Mouse (Mus musculus) kidney, postnatal 36 days (tissue): ENCODE results near the gene Tmem88.
A peak's percentile ranks its signal among the peaks of the same experiment; 100 is the strongest.

ENCODE experiments used
- DNase-seq, 2 experiments: peaks; one replicate each; pipeline ENCODE4 v3.0.0; 2021 to 2022; ENCODE audit warnings: mixed read lengths in 2 of 2

Gene Tmem88

DNA sequence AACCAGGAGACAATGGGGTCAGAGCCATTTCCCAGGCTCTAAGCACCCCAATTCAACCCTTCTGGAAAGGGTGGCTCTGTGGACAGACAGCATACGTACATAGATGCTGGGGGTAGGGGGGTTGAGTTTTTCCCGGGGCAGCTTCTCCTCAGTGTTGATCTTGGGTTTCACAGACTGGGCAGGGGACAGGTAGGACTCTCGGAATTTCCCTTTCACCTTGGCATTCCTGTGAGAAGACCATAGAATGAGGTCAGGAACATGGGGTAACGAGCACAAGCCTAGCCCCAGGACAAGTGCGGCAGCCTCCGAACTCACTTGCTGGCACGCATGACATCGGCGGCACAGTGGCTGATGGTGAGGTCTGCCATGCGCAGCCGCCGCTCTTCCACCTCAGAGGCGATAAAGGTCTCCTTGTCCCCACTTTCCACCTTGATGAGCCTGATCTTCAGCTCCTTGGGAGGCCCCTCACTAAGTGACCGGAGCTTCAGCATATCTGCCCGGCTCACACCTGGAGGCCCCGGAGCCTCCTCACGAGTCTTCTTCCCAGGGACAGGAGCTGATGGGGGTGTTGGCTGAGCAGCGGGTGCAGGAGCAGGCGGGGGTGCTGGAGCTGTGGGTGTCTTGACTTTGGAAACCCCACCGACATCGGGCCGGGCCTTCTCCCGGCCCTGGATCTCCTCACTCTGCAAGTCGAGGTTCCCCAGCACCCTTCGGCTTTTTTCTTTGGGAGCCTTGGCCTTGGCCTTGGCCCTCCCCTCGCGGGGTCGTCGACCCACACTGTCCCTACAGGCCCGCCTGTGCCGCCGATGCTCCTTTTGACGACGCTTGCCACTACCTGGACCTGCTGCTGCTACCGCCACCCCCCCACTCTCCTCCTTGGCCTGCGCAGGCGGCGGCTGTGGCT is 5.9 kb upstream of the Tmem88 start:
- no peak for DNase-seq

DNA sequence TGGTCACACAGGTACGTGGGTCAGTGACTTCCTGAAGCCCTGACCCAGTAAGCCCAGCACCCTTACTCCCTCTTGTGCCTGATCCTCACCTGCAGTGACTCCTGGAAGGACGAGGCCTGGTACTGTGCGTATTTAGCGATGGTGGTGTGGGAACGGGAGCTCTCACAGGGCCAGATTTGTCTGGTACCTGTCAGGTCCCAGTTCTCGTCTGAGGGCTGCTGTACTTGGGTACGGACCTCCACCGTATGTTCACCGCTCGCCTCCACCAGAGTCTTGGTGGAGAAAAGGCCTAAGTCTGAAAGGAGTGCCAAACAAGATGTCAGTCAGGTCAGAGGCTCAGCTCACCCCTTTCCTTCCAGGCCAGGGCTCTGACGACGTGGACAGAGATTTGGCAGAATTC is 4.0 kb upstream of the Tmem88 start:
- no peak for DNase-seq

DNA sequence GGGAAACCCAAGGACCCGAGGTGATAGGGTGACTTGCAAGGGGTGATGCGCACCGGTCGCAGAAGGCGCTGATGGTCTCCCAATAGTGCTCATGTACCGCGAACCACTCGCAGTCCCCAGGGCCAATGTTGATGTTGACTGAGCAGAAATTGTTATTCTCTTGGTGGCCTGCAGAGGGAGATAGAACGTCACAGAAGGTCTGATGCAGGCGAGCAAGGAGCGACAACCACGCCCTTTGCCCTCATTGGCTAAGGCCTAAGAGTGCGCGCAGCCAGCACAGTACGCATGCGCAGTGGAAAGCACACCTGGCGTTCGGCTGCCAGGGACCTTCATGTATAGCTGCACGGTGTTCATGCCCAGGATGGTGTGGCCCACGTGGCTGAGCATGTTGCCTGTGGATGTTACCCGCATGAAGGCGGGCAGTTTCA is 3.2 kb upstream of the Tmem88 start:
- DNase-seq: peak; percentile 94 to 95

DNA sequence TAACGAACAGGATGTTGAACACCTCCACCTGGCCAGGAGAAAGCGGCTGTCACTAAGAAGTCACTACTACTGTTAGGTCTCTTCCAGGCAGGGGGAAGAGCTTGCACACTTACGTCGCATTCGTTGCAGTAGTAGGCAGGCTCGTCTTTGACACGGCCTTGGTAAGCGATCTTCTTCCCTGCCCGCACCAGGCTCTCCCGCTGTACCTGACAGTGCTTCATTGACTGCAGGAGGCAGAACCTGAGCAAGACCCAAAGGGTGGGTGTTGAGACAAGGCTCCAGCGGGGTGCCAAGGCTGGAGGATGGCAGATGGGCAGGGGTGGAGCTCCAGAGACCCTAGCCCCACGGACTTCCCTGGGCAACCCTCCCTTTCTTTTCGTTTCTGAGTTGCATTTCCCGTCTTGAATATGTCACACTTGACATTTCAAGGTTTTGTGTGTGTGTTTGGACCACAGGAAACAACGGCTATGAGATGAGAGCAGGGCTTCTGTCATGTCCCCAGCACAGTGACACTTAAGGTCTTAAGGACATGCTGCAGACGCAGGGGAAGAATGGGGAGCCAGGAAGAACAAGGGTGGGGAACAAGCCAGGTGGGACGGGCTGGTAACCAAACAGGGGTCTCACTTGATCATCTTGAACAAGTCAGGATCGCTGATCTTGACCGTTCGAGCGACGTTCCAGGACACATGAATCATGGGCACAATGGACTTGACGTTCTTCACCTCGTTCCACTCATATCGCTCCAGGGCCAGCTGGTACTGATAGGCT is 2.2 kb upstream of the Tmem88 start:
- no peak for DNase-seq

DNA sequence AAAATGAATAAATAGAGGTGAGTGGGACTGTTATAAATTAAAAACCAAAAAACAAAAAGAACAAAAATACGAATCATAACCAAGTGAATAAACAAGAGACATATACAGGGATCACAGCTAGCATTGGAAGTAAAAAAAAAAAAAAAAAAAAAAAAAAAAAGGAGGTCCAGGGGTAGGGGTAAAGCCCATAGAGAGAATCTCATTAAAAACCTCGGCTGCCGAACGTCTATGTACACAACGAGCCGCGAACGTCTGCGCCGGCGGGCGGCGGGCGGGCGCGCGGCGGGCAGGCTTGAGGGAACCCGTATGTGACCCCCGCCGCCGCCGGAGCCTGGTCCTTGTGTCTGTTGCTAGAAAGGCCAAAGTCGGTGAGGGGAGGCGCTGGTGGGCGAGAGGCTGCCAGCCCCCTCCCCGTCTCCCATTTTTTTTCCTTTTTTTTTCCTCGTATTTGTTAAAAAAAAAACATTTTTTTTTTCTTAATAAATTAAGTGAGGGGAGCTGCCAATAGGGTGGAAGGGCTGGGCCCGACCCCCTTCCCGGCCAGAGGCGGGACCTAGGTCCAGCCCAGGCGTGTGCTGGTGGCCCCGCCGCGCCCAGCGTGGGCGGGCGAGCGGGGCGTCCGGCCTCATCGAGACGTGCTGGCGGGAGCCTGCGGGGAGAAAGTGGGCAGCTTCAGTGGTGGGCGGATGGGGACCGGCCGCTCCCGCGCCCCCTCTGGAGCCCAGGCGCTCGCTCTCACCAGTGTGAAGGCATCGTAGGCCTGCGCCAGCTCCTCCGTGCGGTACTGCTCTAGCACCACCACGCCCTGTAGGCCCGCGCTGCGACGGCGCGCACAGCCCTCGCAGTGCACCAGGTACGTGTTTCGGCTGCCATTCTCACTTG is 1.4 kb upstream of the Tmem88 start:
- DNase-seq: peak in 1 of 2 experiments; percentile 52

DNA sequence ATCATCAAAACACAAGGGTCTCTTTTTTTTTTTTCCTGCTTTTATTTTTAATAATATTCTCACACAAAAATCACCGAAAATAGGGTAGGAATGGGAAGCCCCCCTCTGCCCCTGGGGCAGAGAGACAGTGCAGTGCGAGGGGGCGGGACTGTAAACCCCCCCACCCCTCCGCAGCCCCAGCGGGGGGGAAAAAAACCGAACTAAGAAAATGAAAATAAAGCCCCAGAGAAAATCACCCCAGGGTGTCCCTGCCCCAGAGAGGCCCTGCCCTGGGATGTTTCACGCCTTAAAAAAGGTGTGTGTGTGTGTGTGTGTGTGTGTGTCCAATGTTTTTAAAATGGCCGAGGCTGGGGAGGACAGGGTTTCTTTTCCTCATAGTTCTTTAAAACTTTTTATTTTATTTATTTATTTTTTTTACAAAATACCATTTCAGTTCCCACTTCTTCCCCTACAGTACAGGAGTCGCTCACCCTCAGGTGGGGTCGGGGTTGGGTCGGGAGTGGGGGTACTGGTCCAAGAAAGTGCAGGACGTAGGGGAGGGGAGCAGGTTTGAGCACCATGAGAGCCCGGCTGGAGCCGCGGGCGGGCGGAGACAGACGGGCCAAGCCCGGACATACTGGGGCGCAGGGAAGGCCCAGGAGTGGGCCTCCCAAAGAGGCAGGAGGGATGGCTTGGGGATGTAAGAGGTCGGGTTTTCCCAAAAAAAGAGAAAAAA is 609 bp upstream of the Tmem88 start:
- DNase-seq: peak in 1 of 2 experiments; percentile 16

DNA sequence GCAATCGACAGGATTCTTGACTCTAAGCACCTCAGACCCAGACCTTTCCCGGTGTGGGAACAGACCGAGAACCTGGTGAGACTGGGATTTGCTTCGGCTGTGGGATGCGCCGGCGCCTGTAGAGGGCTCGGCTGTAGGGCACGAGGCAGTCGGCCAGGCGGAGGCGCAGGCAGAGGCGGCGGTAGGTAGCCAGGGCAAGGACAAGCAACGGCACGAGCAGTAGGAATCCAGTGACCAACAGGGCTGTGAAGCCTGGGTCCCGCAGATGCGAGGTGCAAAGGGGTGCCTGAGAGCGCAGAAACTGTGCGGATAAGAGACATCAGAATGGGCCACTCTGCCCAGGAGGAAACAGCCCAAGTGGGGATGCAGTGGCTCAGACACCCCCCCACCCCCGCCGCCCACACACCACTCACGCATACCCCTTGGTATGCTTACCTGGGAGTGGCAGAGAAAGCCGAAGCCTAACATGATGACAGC is 415 bp downstream of the Tmem88 start:
- DNase-seq: peak in 1 of 2 experiments; percentile 46

DNA sequence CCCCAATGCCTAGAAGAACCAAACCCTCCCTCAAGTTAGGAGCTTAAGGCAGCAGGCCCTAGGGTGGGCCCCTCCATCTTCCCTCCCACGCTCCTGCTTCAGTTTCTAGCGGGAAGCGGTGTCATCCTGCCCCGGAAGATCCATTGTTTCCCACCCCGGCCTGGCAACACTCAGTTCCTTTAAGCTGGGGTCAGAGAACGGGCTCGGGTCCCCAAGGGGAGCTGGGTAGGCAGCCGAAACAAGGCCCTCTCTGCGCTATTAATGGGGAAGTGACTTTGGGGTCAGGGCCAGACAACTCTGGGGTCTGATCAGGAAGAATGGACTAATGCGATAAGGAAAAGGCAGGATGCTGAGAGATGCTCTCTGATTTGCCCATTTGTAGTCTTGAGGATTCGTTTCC is 1.3 kb downstream of the Tmem88 start:
- DNase-seq: peak; percentile 73 to 76

DNA sequence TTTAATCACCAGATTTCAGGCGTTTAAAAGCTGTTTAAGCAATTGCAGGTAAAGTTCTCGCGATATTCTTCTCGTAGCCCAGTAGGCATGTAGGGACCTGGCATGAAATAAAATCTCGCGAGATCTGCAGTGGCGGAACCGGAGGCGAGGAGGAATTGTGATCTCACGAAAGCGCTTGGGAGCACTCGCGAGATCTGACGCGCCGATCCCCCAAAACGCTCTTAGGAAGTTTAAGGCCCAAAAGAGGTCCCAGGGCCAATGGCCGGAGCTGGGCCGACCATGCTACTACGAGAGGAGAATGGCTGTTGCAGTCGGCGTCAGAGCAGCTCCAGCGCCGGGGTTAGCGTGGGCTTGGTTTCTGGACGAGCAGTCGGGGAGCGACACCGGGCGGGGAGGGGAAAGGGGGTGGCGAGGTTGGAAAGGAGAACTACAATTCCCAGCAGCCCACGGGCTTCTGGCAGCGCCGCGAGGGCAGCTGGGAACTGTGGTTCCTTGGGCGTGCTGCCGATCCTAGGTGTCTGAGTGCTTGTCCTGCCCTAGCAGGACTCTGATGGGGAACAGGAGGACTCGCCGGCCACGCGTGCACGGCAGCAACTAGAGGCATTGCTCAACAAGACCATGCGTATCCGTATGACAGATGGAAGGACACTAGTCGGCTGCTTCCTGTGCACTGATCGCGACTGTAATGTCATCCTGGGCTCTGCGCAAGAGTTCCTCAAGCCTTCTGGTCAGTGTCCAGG is 2.2 kb downstream of the Tmem88 start:
- peak; percentile 96 to 99 for DNase-seq

DNA sequence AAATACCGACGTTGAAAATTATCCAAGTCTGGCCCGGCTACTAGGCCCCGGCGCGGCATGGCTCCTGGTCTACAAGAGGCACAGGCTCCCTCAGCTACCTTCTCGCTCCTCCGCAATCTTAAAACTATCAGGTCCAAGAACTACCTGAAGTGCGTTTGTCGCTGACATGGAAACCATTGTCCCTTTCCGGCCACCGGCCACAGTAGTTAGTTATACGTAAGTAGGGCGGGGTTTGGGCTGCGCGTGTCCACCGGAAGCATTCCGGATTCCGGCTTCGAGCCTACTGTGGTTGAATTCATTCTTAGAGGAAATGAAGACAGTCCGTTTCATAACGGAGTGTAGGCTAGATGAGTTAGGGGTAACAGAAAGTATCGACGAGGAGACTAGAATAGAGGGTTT is 2.8 kb downstream of the Tmem88 start, which contains the start of the genes Naa38 and Cyb5d1:
Gene Naa38 (plus strand): TSS at position 253 of the 399 bp plus-strand sequence.
Gene Cyb5d1 (minus strand): TSS at position 397 of the 399 bp plus-strand sequence.
- DNase-seq: peak; percentile 94 to 96

DNA sequence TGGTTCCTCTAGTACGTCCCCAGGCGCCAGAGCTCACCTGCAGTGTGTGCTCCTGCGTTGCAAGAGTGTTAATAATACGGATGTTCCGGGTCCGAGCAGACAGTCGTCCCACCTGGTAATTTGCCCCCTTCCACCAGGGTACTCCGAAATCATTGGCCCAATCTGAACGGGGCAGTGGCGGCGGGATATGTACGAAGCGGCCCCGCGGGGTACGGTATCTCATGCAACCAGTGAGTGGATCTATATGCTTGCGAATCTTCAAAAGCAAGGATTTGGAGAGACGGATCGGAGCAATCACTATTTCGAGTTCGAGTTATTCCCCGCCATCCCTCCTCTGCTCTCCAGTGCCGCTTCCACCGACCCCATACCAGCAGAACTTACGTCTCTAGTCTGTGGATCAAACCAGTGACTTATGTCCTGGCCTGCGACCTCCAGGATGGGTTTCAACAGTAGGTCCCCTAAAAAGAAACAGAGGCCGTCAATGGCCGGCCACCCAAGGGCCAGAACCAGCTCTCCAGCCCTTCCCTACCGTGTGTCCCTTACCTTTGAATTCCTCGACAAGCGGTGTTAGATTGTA is 3.4 kb downstream of the Tmem88 start:
- DNase-seq: peak in 1 of 2 experiments; percentile 34

DNA sequence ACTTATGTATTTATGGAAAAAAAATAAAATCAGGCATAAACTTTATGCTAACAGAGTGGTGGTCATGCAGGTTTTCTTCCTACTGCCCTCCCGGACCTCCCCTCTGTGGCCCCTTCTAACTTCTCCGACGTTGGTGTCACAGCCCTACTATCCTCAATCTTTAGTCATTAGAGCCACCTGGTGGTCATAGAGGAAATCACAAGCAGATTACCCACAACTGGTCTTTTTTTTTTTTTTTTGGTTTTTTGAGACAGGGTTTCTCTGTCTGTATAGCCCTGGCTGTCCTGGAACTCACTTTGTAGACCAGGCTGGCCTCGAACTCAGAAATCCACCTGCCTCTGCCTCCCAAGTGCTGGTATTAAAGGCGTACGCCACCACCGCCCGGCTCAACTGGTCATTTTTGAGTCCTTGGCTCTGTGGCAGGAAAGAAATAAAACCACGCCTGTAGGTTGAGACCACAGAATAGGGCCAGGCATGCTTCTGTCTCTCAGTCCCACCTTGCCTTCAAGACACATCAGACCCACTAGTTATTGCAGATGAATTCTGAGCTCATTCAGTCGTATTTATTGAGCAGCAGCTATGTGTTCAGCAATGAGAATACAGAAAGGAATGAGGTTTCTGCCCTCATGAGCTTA is 7.5 kb downstream of the Tmem88 start:
- DNase-seq: peak; percentile 81 to 84

DNA sequence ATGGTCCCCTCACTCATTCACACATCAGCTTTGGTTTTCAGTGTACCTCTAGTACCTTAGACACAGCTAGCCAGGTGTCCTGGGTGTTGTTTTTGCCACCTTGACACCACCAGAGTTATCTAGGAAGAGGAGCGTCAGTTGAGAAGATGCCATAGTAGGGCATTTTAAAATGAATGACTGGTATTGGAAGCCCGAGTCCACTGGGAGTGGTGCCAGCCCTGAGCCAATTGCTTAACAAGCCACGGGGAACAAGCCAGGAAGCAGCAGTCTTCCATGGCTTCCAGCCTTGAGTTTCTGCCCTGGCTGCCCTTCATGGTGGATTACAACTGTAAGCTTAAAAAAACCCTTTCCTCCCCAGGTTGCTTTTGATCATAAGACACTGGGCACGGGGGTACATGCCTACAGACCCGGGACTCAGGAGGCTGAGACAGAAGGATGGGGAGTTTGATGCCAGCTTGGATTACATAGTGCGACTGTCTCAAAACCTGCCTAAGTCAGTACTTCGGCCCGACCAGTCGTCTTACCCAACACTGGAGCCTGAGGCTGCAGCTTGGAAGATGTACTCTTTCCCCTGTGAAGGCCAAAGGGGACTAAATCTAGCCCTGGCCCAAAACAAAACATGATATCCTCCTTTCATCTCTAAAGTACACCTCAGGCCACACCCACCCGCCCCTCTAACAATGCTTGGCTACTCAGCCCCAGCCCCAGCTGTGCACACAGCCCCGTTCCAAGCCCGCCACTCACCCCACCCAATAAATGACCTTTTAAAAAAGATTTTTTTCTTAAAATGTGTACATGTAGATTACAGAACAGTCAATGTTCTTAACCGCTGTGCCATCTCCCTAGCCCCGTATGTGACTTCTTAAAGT is 8.3 kb downstream of the Tmem88 start:
- peak; percentile 71 to 82 for DNase-seq

DNA sequence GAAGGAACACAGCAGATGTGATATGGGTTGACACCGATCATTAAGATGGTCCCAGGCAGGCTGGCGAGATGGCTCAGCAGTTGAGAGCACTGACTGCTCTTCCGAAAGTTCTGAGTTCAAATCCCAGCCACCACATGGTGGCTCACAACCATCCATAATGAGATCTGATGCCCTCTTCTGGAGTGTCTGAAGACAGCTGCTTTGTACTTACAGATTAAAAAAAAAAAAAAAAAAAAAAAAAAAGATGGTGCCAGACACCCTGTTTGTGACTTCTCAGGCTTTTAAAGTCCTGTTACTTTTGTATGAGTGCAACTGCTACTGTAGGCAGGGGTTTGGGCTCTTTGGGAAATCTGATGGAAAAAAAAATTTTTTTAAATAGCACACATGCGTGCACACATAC is 9.4 kb downstream of the Tmem88 start:
- DNase-seq: no peak

DNA sequence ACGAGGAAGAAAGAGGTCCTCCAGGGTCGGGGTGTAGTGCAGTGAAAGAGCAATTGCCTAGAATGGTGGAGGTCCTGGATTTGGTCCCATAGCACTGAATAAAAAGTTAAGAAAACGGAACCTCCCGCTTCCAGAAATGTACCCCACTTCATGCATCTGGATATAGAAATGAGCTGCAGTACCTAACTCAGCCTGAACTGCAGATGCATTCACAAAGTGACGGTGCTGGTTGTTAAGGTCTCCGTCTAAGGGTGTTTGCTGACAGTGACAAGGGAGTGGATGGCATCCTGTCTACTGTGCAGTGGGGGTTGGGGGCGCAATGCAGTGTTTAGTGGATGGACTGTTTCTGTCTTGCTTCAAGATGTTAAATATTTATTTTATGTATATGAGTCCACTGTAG is 11.3 kb downstream of the Tmem88 start:
- DNase-seq: no peak

DNA sequence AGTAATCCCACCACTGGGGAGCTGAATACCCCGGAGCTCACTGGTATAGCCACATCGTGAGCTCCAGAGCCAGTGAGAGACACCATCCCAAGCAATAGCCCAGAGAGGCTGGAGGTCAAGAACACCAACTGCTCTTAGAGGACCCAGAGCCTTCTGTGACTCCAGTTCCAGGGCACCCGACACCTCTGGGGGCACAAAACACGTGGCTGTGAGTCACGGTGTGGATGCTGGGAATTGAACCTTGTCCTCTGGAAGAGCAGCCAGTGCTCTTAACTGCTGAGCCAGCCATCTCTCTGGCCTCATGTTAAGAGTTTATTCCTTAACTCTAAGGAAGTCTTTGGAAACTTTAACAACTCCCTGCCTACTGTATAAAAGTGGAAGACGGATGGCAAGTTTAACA is 13.1 kb downstream of the Tmem88 start:
- peak; percentile 80 to 90 for DNase-seq

DNA sequence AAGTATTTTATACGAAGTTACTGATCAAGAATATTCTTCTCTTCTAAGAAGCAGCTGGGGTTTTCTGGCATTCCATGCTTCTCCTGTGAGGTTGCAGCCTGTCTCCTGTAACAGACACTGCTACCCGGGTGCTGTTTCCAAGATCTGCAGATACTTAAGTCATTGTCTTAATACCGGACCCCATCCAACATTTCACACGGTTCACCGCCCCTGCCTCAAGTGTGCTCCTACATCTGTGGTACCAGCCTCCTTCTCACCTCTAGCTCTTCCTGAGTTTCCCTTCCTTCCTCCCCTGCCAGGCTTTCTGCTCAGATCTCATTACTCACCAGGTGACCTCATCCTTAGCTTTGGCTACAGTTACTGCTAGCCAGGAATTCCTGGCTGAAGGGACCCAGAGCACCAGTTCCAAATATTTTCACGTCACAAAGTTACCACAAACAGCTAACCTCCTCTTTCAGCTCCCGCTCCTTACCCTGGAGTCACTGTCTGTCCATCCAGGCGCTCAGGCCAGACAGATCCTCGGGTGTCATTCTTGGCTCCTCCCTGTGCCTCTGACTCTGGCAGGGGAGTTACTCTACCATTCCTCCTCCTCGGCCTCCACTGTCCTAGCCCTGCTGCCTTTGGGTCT is 15.4 kb downstream of the Tmem88 start:
- DNase-seq: peak in 1 of 2 experiments; percentile 33

DNA sequence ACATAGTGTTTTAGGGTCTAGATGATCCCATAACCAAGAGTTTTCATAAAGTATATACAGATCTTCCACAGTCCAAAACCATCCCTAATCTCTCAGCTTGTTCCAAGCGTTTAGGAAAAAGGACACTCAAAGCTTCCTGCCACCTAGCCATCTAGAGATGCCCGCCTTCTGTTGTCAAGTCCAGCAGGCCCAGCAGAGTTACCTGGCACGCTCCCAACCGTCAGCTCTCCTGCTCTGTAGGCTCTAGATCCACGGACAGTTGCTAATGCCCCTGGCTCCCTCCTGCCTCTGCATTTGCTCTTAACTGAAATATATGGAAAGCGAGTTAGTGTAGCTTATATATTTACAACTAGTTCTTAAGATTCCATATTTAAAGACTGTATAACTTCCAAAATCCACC is 16.7 kb downstream of the Tmem88 start:
- peak; percentile 57 to 75 for DNase-seq

DNA sequence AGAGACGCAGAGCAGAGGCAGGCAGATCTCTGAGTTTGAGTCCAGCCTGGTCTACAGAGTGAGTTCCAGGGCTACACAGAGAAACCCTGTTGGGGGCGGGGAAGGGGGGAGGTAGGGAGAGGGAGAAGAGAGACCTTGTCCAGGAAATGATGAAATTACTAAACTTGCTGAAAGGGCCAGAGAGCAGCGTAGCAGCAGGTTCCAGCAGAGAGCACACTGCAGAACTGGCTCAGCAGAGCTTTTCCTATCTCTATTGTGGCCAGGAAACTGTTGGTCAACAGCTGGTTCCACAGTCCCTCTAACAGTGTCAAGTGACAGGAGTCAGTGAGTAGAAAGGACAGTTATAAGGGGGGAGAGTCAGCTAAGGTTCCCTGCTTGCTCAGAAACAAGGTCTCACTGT is 18.4 kb downstream of the Tmem88 start:
- DNase-seq: peak in 1 of 2 experiments; percentile 14
